Mouse (Mus musculus) kidney, adult 11 months (tissue): ENCODE measurements around the gene Sult2a3.
"Not testable (repeated sequence)": the region's sequence is repeated elsewhere in the genome, so short reads cannot be mapped to it uniquely, and the experiment has no call there.

Experiments used
- DNase-seq: peaks from one replicate; pipeline ENCODE4 v3.0.0; 2022

Gene Sult2a3

GRCm38 (mm10) chr7:14122944-14123343 is at the start of gene Sult2a3:
TSS of gene Sult2a3 (minus strand) at chr7:14123044.
- DNase-seq = no peak

- no peak for DNase-seq
Observed at GRCm38 (mm10) chr7:14120436-14120835, 2.4 kb downstream of the Sult2a3 start.

- DNase-seq = not testable (repeated sequence)
Observed at GRCm38 (mm10) chr7:14119865-14120264, 3.0 kb downstream of the Sult2a3 start.

GRCm38 (mm10) chr7:14116761-14117160 is 6.1 kb downstream of the Sult2a3 start:
- no peak for DNase-seq

- not testable (repeated sequence) for DNase-seq
Observed at GRCm38 (mm10) chr7:14114471-14114870, 8.4 kb downstream of the Sult2a3 start.

- DNase-seq = not testable (repeated sequence)
Observed at GRCm38 (mm10) chr7:14047821-14048220, 75.0 kb downstream of the Sult2a3 start.

- DNase-seq = not testable (repeated sequence)
Observed at GRCm38 (mm10) chr7:14030831-14031230, 92.0 kb downstream of the Sult2a3 start.
